Mouse (Mus musculus): ENCODE results near the gene Canx.
"Not testable (repeated sequence)": the region's sequence is repeated elsewhere in the genome, so short reads cannot be mapped to it uniquely, and the experiment has no call there.

Canx gene

GRCm38 (mm10) chr11:50325496-50326301 is at the start of gene Canx:
Gene Canx (minus strand): TSS chr11:50325673.
- peak; percentile 98 for DNase-seq (ENCODE audit: low read depth)

GRCm38 (mm10) chr11:50374286-50375015 is 49.0 kb upstream of the Canx start:
- no peak for DNase-seq (ENCODE audit: low read depth)

DNA sequence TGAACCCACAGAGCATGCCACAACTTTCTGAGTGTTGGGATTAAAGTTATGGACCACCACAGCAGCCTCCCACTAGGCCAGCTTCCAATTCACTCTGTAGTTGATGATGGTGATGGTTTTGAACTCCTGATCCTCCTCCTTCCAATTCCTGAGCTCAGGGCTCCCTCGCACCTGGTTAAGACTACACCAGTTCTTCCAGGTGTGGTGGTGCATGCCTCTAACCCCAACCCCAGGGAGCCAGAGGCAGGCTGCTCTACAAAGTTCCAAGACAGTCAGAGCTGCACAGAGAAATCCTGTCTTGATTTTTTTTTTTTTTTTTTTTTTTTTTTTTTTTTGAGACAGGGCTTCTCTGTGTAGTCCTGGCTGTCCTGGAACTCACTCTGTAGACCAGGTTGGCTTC is 48.1 kb upstream of the Canx start:
- no peak for DNase-seq (ENCODE audit: low read depth)

DNA sequence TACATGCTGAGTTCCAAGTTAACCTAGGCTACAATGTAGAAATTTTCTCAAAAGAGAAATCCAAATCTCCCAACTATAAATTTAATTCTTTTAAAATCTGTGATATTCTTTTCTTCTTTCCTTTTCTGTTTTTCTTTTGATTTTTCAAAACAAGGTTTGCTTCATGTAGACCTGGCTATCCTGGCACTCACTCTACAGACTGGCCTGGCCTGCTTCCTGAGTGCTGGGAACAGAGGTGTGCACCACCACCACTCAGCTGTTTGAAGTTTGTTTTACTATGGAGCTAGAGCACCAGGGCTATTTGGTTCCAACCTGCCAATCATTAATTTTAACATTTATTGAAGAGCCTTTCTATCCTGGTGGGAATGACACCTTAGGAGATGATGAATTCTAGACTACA is 47.6 kb upstream of the Canx start:
- no peak for DNase-seq (ENCODE audit: low read depth)

- DNase-seq (ENCODE audit: low read depth) = no peak
Measured at GRCm38 (mm10) chr11:50371911-50372310, 46.4 kb upstream of the Canx start.

GRCm38 (mm10) chr11:50371399-50371841 is 45.9 kb upstream of the Canx start:
- peak; percentile 63 for DNase-seq (ENCODE audit: low read depth)

DNA sequence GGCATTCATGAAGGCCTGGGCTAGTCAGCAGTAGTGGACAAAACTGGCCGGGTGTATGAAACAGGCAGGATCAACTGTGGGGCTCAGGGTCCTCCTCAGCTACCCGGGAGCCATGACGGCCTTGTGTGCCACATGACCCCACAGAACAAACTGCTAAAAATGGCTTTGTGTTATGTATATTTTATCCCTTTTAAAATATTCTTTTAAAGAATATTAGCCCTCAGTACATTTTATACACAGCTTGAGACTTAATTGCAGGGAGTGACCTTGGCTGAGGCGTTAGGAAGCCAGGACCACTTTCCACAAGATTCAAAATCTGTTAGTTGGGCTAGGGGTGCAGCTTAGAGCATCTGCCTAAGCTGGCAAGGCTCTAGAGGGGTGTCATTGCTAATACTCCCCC is 45.5 kb upstream of the Canx start:
- DNase-seq (ENCODE audit: low read depth) = no peak

GRCm38 (mm10) chr11:50369360-50369911 is 44.0 kb upstream of the Canx start:
- no peak for DNase-seq (ENCODE audit: low read depth)

- no peak for DNase-seq (ENCODE audit: low read depth)
Measured at GRCm38 (mm10) chr11:50367531-50367930, 42.1 kb upstream of the Canx start.

- no peak for DNase-seq (ENCODE audit: low read depth)
Measured at GRCm38 (mm10) chr11:50365322-50365721, 39.8 kb upstream of the Canx start.

GRCm38 (mm10) chr11:50364548-50364947 is 39.1 kb upstream of the Canx start:
- peak; percentile 85 for DNase-seq (ENCODE audit: low read depth)

DNA sequence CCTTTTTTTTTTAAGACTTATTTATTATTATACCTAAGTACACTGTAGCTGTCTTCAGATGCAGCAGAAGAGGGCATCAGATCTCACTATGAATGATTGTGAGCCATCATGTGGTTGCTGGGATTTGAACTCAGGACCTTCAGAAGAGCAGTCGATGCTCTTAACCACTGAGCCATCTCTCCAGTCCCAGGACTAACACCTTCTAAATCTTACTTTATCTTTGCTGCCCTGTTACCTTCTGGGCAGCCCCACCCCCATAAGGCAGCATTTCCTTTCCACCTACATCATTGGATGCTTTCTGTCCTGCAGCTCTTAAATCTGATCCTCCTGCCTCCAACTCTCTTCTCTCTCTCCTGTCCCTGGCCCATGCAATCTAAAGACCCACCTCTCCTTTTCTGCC is 35.8 kb upstream of the Canx start:
- DNase-seq (ENCODE audit: low read depth) = not testable (repeated sequence)

DNA sequence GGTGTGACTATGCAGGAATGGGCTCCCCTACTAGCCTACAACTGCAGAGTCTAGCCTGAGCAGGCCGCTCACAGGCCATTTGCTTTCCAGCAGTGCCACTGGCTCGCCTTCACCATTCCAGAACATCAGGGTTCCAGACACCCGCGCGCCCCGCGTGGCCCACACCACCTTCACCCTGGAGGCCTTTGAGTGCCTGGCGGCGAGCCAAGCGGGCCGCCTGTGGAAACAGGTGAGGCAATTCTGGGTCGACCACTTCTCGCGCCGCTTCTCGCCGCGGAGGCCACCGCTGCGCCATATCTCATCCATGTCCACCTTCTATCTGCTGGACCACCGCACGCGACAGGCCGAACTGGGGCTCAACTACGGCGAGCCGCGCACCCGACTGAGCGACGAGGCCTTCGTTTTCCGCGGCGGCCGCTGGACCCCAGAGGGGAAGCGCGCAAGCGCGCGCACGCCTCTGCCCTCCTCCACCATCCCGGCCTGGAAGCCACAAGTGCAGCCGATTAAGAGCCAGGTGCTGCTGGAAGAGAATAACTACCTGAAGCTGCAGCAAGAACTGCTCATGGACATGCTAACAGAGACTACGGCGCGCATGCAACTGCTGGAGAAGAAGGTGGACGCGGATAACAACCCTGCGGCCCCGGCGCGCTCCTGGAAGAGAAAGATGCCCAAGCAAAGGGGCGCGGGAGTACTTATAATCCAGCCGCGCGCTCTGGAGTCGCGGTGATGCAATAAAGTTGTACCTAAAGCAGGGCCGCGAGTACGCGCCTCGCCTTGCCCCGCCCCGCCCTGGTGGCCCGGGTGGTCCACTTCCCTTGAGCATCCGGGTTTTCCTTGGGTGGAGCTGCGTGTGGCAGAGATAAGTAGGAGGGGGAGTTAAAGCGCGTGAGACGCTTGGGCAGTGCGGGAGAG is 33.7 kb upstream of the Canx start:
- peak; percentile 48 for DNase-seq (ENCODE audit: low read depth)

DNA sequence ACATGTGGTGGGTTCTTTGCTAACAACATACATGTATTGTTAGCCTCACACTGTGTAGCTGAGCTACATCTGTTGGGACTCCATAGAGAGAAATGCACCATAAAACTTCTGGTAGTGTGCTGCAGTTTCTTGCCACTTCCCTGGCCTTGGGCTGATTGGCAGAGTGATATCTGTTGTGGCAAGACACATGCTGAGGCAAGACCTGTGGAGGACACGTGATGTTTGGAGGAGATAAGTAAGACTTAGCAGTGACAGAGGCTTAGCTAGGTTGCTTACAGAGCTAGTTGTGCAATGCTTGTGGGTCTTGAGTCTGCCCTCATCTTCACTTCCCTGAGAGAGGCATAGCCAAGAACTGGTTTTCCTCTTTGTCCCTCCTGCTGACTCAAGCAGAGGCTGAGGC is 29.9 kb upstream of the Canx start:
- no peak for DNase-seq (ENCODE audit: low read depth)

GRCm38 (mm10) chr11:50354851-50355250 is 29.4 kb upstream of the Canx start:
- DNase-seq (ENCODE audit: low read depth) = no peak

DNA sequence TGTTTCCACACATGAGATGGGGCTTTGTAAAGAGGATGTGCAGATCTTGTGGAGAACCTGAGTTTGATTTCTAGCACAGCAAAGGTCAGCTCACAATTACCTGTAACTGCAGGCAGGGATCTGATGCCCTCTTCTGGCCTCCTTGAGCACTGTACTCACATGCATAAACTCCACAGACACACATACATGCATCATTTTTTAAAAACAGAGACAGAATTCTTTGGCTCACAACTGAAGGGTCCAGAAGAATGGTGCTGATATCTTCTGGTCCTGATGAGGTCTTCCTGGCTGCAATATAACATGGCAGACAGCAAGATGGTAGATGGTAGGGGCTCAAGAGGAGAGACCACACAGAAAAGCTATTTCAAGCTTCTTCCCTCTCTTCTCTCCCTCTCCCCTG is 28.7 kb upstream of the Canx start, which contains the start of gene Cby3:
TSS of gene Cby3 (plus strand) at position 301 of the 400 bp plus-strand sequence.
- no peak for DNase-seq (ENCODE audit: low read depth)

DNA sequence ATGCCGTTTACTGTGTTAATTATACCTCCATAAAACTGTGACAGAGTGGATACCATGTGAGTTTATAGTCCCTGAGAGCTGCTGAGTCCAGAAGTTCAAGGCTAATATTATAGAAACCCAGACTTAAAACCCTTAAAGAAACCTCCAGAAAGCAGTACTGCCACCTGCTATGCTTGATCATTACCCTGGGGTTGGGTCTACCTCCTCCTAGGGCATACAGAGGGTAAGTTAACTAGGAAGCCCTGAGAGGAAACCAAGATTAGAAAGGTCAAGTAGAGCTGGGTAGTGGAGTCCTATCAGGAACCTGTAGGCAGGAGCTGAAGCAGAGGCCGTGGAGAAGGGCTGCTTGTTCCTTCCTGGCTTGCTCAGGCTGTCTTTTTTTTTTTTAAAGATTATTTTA is 26.7 kb upstream of the Canx start:
- DNase-seq (ENCODE audit: low read depth) = no peak

DNA sequence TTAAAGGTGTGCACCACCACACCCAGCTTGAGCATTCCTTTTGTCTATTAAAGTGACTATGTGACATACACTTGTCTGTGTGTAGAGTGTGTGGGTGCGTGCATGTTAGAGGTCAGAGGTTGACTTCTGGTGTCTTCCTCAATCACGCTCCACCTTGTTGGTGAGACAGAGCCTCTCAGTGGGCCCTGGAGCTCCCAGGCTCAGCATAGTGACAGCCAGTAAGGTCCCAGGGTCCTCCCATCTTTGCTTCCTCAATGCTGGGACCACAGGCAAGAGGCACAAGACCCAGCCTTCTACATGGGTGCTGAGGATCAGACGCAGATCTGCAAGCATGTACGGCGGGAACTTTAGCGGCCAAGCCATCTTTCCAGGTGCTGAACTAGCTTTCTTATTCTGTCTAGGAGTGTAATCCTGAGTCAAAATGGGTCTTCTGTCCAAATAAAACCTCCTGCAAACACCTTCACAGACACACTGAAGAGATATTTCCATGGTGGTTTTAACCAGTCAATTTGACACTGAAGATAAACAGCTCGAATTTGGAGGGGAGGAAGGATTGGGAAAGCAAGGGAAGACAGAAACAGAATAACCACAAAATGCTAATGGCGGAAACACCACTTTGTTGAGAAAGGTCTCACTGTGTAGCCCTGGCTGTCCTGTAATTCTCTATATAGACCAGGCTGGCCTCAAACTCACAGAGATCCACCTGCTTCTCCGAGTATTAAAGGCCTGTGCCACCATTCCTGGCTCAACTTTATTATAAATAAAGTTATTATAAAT is 21.0 kb upstream of the Canx start:
- DNase-seq (ENCODE audit: low read depth) = no peak

DNA sequence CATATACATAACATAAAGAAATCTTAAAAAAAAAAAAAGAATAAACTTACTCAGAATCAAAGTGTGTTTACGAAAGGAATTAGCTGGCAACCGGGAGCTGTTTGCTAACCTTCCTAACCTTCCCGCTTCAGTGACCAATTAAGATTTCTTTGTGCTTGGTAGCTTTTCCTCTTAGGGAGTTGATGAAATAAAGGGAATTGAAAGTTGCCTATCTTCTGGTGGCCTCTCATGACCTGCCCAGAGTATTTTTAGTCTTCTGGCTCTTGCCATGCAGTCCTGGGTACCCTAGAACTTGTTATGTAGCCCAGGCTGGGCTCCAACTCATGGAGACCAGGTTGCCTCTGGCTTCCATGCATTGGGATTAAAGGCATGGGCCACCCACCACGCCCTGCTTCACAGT is 20.0 kb upstream of the Canx start:
- no peak for DNase-seq (ENCODE audit: low read depth)

- DNase-seq (ENCODE audit: low read depth) = no peak
Measured at GRCm38 (mm10) chr11:50336891-50337290, 11.4 kb upstream of the Canx start.

- DNase-seq (ENCODE audit: low read depth) = no peak
Measured at GRCm38 (mm10) chr11:50336126-50336525, 10.7 kb upstream of the Canx start.

Measured in c-Kit-positive CD71-negative TER-119-negative erythroid progenitor cells, embryonic 14.5 days (primary cell).